Mouse (Mus musculus): ENCODE measurements at regions not wholly inside any gene's neighbourhood (a gene's known extent, or its start where the extent isn't known, plus 50 kb on each side); places are given as distances from the start of the nearest gene placed in this dataset.
"Not testable (repeated sequence)": the region's sequence is repeated elsewhere in the genome, so short reads cannot be mapped to it uniquely, and the experiment has no call there.

- intact Hi-C loops (cut with DNase I) = no loop called here
Observed at GRCm38 (mm10) chr14:73453164-73453563, 56.7 kb upstream of the Med4 start.

GRCm38 (mm10) chr14:73452321-73453082 lies 57.3 kb upstream of the Med4 start:
- DNase-seq = no peak
- intact Hi-C loops (cut with DNase I) = no loop called here

More at GRCm38 (mm10) chr14:73453164-73453563, 56.7 kb upstream of the Med4 start:
- no peak for DNase-seq

- no peak for DNase-seq
- intact Hi-C loops (cut with DNase I) = no loop called here
Observed at GRCm38 (mm10) chr14:73451291-73452045, 58.4 kb upstream of the Med4 start.

- DNase-seq = no peak
- intact Hi-C loops (cut with DNase I) = no loop called here
Observed at GRCm38 (mm10) chr14:73449901-73450495, 59.8 kb upstream of the Med4 start.

DNA sequence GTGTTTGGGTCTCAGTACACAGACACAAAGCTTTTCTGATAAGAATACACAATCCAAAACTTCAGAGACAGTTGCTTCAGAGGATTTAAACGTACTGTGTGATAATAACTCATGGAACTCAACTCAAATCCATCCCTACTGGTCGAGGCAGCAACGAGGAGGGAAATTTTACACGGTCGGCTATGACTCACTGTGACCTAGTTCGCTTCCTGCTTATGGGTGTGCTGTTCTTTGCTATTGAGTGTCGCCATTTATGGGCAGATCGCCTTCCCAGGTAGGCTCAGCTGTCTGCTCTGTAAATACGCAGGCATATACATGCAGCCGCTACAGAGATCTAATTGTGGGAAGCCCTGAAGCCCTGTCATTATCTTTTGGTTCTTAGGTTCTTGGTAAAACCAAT lies 60.7 kb upstream of the Med4 start:
- intact Hi-C loops (cut with DNase I) = no loop called here
- DNase-seq = no peak

DNA sequence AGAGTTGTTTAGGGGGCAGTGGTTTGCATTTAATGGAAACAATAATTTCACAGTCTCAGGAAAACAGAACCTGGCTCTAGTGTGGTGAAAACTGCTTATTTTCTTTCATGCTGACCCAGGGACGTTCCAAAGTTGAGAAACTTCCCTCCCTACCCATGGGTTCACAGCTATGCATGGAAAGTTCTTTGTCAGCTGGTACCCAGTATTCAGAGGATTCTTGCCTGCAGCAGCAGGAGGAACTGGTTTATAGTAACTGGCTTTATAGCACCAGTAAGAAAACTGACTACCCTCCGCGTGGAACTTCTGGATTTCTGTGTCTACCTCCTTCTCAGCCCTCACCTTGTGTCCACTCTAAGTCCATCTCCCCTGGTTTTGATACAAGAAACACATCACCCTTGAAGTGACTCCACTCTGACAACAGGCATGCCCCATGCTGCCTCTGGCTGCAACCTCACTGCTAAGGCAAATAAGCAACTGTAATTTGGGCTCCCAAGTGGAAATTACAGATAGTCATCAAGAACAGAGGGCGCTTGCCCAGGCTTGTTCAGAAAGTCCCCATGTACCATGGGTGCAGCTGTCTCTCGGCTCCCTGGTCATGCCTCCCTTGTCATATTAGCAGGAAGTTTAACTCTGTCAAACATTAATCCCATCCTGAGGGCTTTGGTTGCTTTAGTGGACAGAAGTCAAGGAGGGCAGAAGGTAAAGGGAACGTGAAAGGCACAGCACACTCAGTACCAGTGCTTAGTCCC lies 60.6 kb upstream of the Itm2b start:
- intact Hi-C loops (cut with DNase I) = no loop called here
- DNase-seq = no peak

DNA sequence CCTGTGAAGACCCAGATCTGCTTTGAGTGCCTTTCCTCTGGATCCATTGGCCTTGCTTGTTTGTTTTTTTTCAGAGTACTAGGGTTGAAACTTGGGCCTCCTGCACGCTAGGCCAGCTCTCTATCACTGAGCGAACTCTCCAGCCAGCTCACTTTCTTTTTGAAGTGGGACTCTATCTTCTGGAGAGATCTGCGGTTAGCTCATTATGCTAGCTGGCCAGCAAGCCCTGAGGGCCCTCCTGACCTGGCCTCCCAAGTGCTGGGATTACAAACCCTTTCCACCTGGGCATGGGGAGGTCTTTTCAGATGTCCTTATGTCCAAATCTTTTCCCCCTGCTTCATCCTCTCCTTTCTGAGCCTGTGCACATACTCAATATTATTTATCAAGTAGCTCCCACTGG lies 59.6 kb upstream of the Itm2b start:
- DNase-seq = no peak
- intact Hi-C loops (cut with DNase I) = no loop called here

DNA sequence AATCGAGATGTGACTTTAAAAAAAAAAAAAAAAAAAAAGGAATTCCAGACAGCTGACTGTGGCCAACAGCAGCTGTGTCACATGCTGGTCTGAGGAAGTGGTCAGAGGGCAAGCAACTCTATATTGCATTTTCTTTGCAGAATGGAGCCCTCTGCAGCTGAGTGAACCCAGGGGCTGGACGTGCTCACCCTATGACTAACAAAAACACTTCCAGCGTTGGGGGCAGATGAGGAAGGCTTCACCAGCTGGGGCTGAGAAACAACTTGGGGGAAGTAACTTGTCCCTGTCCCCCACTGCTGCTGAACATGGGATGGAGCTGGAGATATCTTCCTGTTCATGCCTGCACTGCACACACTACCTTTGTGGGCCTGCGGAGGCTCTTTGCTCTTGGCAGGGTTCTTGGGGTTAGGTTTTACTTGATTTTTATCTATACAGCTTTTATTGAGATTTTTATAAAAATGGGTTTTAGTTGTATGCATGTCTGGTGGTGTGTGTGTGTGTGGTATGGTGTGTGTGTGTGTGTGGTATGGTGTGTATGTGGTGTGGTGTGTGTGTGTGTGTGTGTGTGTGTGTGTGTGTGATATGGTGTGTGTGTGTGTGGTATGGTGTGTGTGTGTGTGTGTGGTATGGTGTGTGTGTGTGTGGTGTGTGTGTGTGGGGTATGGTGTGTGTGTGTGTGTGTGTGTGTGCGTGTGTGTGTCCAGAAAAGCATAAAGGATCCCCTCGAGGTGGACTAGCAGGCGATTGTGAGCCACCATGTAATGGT lies 57.0 kb upstream of the Itm2b start:
- peak; percentile 16 to 30 for DNase-seq
- intact Hi-C loops (cut with DNase I) = no loop called here

- DNase-seq; intact Hi-C loops (cut with DNase I): not testable (repeated sequence)
Observed at GRCm38 (mm10) chr14:73441206-73441950, 56.3 kb upstream of the Itm2b start.

DNA sequence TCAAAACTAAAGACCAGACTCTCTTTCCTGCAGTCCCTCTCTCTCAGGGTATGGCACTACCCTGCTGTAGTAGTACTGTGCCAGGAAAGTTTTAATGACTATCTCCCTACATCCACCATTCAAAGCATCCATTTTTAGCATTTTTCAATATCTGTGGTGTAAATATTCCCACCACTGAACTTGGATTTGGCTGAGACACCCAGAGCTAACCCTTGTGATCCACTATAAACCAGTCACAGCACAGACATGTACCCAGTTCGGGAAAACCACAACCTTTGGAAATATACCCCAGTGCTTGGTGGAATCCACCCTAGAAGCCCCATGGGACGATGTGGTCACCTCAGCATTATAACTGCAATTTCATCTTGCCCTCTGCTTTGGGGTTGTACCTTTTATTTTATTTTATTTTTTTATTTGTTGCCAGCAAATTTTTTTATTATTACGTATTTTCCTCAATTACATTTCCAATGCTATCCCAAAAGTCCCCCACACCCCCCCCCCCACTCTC lies 54.8 kb upstream of the Itm2b start:
- no peak for DNase-seq
- intact Hi-C loops (cut with DNase I) = no loop called here

DNA sequence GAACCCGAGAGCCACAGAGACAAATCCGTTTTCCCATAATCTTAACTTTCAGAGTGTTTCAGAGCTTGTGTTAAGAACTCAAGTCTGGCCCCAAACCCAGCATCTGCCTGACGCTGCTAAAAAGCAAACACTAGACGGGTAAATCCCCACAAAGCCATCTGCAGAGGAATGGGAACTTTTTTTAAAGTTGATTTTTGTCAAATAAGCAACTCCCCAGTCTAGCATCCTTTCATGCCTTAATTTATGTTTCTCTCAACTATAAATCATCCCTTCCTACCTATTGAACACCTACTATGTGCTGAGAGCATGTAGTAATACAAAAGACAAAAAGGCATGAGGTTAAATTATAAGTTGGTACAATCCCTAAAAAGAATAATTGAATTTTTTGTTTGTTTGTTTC lies 50.8 kb upstream of the Itm2b start:
- DNase-seq = no peak
- intact Hi-C loops (cut with DNase I) = no loop called here

All from heart, postnatal 14 days (tissue).